Mouse (Mus musculus): Measurements from ENCODE around the gene Homer2.
A peak's percentile ranks its signal among the peaks of the same experiment; 100 is the strongest.

Gene Homer2

DNA sequence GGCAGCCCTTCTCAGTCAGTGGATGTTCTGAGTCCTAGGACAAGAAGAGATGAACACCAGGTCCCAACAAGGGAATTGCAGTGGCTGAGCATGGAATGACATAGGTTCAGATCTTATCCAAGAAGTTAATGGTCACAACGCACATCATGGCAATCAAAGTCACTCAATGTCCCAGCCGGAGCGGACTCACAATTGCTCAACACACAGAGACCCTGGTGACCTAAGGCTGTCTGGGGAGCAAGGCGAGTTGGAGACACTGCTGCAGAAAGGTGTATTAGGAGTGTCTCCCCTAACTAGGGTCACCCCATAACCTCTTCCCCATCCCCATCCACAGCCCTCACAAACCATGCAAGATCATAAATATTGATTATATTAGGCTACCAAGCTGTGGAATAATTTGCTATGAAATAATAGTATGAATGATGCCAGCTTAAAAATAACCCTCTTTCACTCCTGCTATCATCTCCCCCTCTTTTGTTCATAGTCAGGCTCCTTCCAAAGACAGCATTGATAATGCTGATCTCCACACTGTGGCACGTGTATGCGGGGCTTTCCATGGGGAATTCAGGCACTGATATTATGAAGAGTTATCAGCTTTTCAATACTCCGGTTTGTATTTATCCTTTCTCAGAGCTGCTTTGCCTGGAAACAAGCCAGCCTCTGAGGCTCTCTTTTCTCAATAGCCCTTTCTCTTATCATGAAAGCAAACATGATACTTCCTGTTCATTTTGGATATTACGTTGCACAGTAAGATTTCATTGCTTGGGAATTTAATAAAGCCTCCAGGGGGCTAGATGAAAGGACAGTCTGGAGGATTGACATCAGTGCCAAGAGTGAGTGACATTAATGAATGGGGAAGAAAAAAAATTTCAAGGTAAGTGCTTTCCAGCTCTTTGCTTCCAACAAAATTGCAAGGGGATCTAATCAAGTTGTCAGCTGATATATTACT lies 147.0 kb downstream of the Homer2 start:
- DNase-seq (ENCODE audit: low read depth, low spot score) = no peak

DNA sequence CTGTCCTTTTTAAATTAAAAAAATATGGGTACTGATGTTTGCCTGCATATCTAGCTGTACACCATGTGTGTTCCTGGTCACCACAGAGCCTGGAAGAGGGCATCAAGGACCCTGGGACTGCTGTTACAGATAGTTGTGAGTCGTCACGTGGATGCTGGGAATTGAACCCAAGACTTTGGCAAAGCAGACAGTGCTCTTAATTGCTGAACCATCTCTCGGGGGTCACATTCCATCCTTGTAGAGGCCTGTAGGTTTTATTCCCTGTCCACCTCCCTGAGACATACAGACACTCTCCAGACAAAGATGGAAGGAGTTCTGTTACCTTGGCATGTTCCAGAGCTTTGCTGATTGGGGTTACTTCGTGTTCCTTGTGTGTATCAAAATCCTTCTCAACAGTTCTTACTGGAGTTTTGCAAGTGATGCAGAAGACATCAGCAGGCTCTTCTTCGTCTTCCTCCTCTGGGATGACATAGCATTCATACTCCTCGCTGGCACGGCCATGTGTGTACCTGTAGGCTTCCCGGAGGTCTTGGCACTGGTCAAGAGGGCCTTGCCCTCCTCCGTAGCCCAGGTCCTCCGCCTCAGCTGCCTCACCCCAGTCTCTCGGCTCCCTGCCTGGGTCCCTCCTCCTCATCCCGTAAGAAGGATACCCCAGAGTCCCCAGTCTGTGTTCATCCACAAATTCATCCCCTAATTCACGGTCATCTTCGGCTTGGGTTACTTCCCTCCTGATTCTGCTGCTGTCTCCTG lies 147.9 kb downstream of the Homer2 start:
- DNase-seq (ENCODE audit: low read depth, low spot score) = no peak

DNA sequence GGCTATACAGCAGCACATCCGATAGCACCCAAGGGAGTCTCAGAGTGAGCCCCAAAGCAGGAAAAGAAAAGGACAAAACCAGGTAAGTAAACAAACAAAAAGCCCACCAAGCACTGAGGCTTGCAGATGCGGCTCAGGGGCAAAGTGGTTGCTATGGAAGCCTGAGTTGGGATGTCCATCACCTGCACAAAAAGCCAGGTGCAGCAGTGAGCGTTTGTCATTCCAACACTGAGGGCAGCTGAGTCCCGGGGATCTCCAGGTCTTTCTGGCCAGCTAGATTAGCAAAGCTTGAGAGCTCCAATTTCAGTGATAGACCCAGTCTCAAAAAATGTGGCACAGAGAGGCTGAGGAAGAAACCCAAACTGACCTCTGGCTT lies 149.4 kb downstream of the Homer2 start:
- DNase-seq (ENCODE audit: low read depth, low spot score) = no peak

DNA sequence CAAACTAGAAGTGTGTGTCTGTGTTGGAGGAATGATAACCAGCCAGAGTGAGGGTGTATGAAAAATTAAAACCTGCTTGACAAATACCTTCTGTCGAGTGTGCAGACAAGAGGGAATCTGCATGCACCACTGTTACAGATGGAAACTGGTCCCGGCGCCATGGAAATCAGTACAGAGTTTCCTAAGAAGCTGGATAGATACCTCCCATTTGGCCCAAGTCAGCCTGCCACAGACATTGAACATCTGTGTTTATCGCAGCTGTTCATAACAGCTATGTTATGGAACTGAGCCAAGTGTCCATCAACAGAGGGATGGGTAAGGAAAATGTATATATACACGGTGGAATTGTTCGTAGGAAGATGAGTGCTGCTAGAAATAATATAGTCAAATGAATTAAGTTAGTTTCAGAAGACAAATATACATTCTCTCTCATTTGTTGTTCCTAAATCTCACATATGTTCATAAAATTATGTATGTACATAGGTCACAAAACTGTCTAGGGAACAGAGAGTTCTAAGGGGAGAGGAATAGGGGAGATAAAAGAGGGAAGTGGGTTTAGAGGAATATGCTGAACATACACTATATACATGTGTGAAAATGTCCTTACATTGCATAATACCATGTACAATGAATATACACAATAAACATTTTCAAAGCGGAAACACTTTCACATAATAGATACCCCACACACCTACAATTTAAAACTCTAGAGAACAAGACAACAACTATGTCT lies 149.9 kb downstream of the Homer2 start:
- DNase-seq (ENCODE audit: low read depth, low spot score) = no peak

DNA sequence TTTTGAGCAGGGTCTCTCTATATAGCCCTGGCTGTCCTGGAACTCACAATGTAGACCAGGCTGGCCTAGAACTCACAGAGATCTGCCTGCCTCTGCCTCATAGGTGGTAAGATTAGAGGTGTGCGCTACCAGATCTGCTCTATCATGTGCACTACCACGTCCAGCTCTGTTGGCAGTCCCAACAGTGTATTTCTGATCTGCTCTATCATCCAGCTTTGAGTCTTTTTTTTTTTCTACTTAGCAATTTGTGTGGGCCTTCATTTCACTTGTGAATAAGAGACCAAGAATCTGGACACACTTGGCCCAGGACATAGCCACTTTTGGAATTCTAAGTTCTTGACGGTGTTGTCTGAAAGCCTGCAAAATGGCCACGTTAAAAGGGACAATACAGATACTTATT lies 150.5 kb downstream of the Homer2 start:
- no peak for DNase-seq (ENCODE audit: low read depth, low spot score)

DNA sequence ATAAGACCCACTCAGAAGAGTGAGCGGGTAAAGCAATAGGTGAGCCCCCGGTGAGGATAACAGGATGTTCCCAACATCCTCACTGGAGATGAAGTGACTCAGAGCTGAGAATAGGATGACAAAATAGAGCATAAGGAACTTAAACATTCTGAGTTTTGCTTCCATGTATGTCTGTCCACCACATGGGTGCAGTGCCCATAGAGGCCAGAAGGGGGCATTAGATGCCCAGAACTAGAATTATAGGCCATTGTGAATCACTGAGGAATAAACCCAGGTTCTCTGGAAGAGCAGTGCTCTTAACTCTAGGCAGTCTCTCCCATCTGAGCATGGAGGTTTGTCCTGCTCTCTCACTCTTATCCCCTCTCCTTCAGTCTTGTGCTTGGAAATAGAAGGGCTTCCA lies 153.0 kb downstream of the Homer2 start:
- peak; percentile 44 for DNase-seq (ENCODE audit: low read depth, low spot score)

DNA sequence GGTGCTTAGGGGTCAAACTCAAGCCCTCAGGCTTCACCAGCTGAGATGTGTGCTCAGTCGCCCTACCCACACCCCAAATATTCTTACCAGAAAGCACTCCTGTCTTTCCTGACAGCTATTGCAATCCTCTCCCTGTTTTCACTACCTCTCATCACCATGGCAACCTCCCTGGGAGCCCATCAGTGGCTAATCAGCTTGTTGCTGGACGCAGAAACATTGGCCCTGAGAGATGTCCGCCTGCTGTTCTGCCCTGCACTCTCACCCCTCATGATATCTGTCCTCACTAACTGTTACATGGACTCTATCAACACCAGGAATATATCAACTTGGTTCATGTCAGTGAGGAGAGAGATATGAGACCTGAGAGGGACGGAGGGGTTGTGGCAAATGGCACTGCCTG lies 153.7 kb downstream of the Homer2 start:
- no peak for DNase-seq (ENCODE audit: low read depth, low spot score)
